Mouse (Mus musculus) neural tube, embryonic 11.5 days (tissue): ENCODE measurements around the gene Abhd14a. TPM values are rescaled to one million over a fixed set of nuclear protein-coding genes. Genes with fewer than 3 reads are reported as not detected.

Source experiments
- ATAC-seq: fragments of 200-750 bp; cut with Nextera tagmentation; 2 replicates; pipeline ENCODE4 v1.8.0; 2017; ENCODE audit warnings: moderate number of reproducible peaks, mild to moderate bottlenecking, moderate TSS enrichment, moderate library complexity; ENCODE audit not compliant: insufficient read depth, low FRiP score, low TSS enrichment
- DNase-seq: peaks from one replicate; pipeline ENCODE4 v3.0.0-alpha.2; 2015; ENCODE audit warnings: low spot score
- H3K27ac ChIP-seq: fragments of 300-500 bp; sonication (generic); 2 replicates; pipeline ENCODE4 v1.5.1; 2014; ENCODE audit warnings: low read depth, mild to moderate bottlenecking, low read length
- H3K27me3 ChIP-seq: fragments of 300-500 bp; sonication (generic); 2 replicates; pipeline ENCODE4 v1.6.1; 2014; ENCODE audit warnings: mild to moderate bottlenecking, low read length, mixed read lengths; ENCODE audit not compliant: control insufficient read depth, insufficient read depth
- H3K36me3 ChIP-seq: fragments of 300-500 bp; sonication (generic); 2 replicates; pipeline ENCODE4 v1.6.1; 2014; ENCODE audit warnings: mild to moderate bottlenecking, low read length, moderate library complexity, mixed read lengths; ENCODE audit not compliant: control insufficient read depth, insufficient read depth
- H3K4me1 ChIP-seq: fragments of 300-500 bp; sonication (generic); 2 replicates; pipeline ENCODE4 v1.6.1; 2014; ENCODE audit warnings: low read length, mixed read lengths; ENCODE audit not compliant: control insufficient read depth, insufficient read depth
- H3K4me2 ChIP-seq: fragments of 300-500 bp; sonication (generic); 2 replicates; pipeline ENCODE4 v1.6.1; 2014; ENCODE audit warnings: low read depth, mild to moderate bottlenecking, moderate library complexity
- H3K4me3 ChIP-seq: fragments of 300-500 bp; sonication (generic); 2 replicates; pipeline ENCODE4 v1.5.1; 2014; ENCODE audit warnings: low read depth, low read length
- H3K9ac ChIP-seq: fragments of 300-500 bp; sonication (generic); 2 replicates; pipeline ENCODE4 v1.6.1; 2014; ENCODE audit warnings: mild to moderate bottlenecking, low read length
- H3K9me3 ChIP-seq: fragments of 300-500 bp; sonication (generic); 2 replicates; pipeline ENCODE4 v1.6.1; 2016; ENCODE audit warnings: low read length; ENCODE audit not compliant: control insufficient read depth
- WGBS: fragments of 180-500 bp; shearing (Covaris S2); extraction: QIAGEN DNeasy Blood & Tissue Kit; methylation state at CpG from one replicate; pipeline ENCODE4 v1.1.7; 2014; 5-methylcytosine and 5-hydroxymethylcytosine counted together
- polyA plus RNA-seq: library from polyadenylated mRNA; unstranded; fragments of >200 nt; fragmentation: Nextera tagmentation; extraction: Ambion mirVana; gene quantifications from 2 replicates; pipeline ENCODE4 v1.2.1, GENCODE M21; 2014

Abhd14a gene
- polyA plus RNA-seq, 1 experiment from 2014 or later = 38.6 TPM

- Histone ChIP-seq H3K4me2 (peak within 1 kb of the TSS; percentile 93), H3K27ac (peak within 1 kb of the TSS; percentile 62), H3K9ac (peak within 1 kb of the TSS; percentile 63), H3K4me3 (peak within 1 kb of the TSS; percentile 43), H3K4me1 (peaks cover 23% of the 10 kb centered on the region), H3K9me3 (no peaks in the 10 kb centered on the region), H3K27me3 (peaks cover 2% of the 10 kb centered on the region; the same call in 1 of the 2 replicates), H3K36me3 (peaks cover 15% of the 10 kb centered on the region)
- DNase-seq (no peak), ATAC-seq (no peak; the same call in 1 of the 2 replicates)
- 30% methylated on average over 26 of the region's 26 CpGs for WGBS
Observed at GRCm38 (mm10) chr9:106465571-106466200, 18.2 kb upstream of the Abhd14a start, which contains the start of gene Gpr62. Gene Gpr62 (minus strand): TSS chr9:106465938.

- Histone ChIP-seq H3K4me1 (peaks cover 23% of the 10 kb centered on the region), H3K9me3 (no peaks in the 10 kb centered on the region), H3K4me3 (peak overlapping the region; percentile 43), H3K36me3 (peaks cover 19% of the 10 kb centered on the region), H3K27me3 (peaks cover 2% of the 10 kb centered on the region; the same call in 1 of the 2 replicates), H3K27ac (peak overlapping the region; percentile 62), H3K9ac (peak overlapping the region; percentile 63), H3K4me2 (peak overlapping the region; percentile 93)
- WGBS = 1% methylated on average over 98 of the region's 99 CpGs
- ATAC-seq = peak; percentile 54
- peak; percentile 81 for DNase-seq
Observed at GRCm38 (mm10) chr9:106464751-106465541, 17.5 kb upstream of the Abhd14a start.

GRCm38 (mm10) chr9:106463122-106464063, 15.9 kb upstream of the Abhd14a start:
- Histone ChIP-seq H3K36me3 (peaks cover 19% of the 10 kb centered on the region), H3K27me3 (peaks cover 2% of the 10 kb centered on the region; the same call in 1 of the 2 replicates), H3K4me3 (no peak overlapping the region), H3K27ac (no peak overlapping the region), H3K9me3 (no peaks in the 10 kb centered on the region), H3K4me2 (no peak overlapping the region), H3K4me1 (peaks cover 28% of the 10 kb centered on the region), H3K9ac (no peak overlapping the region)
- DNase-seq = no peak
- ATAC-seq = no peak
- WGBS = 86% methylated on average over 20 of the region's 21 CpGs

DNA sequence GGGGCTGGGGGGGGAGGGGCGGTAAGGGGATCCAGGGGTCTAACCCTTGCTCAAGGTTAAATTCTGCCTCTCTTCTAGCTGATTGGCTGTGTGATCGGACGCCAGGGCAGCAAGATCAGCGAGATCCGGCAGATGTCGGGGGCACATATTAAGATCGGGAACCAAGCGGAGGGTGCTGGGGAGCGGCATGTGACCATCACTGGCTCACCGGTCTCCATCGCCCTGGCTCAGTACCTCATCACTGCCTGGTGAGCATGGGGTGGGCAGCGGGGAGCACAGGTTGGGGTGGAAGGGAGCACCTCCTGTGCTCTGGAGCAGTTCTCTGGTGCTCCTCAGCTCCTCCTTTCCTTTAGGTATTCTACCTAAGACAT, 14.9 kb upstream of the Abhd14a start:
- Histone ChIP-seq H3K27me3 (peaks cover 2% of the 10 kb centered on the region; the same call in 1 of the 2 replicates), H3K9me3 (no peaks in the 10 kb centered on the region), H3K9ac (no peak overlapping the region), H3K4me2 (no peak overlapping the region), H3K36me3 (peaks cover 19% of the 10 kb centered on the region), H3K4me1 (peaks cover 37% of the 10 kb centered on the region), H3K27ac (no peak overlapping the region), H3K4me3 (peak overlapping the region; percentile 2; the same call in 1 of the 2 replicates)
- DNase-seq = no peak
- ATAC-seq = no peak
- WGBS = 94% methylated on average over 12 of the region's 12 CpGs

GRCm38 (mm10) chr9:106461641-106462429, 14.4 kb upstream of the Abhd14a start:
- no peak overlapping the region for H3K27ac ChIP-seq
- H3K9ac ChIP-seq = no peak overlapping the region
- H3K4me2 ChIP-seq = no peak overlapping the region
- DNase-seq (no peak), ATAC-seq (no peak)
- no peak overlapping the region; the same call in 1 of the 2 replicates for H3K4me3 ChIP-seq
- WGBS = 85% methylated on average over 16 of the region's 16 CpGs
- H3K9me3 ChIP-seq = no peaks in the 10 kb centered on the region
- H3K36me3 ChIP-seq = peaks cover 19% of the 10 kb centered on the region
- peaks cover 2% of the 10 kb centered on the region; the same call in 1 of the 2 replicates for H3K27me3 ChIP-seq
- peaks cover 43% of the 10 kb centered on the region for H3K4me1 ChIP-seq

DNA sequence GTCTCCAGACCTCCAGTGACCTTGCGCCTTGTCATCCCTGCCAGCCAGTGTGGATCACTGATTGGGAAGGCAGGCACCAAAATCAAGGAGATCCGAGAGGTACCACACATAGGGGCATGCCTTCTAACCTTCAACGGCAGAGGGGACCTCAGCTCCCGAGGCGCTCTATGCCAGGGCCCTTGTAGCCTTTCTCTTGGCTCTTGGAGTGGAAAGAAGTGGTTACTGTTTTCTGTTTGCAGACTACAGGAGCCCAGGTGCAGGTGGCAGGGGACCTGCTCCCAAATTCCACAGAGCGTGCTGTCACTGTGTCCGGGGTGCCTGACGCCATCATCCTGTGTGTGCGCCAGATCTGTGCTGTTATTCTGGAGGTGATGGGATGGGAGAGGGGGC, 13.5 kb upstream of the Abhd14a start:
- H3K27ac ChIP-seq = no peak overlapping the region
- H3K4me3 ChIP-seq = no peak overlapping the region
- ATAC-seq (no peak), DNase-seq (no peak)
- no peak overlapping the region for H3K9ac ChIP-seq
- peaks cover 19% of the 10 kb centered on the region for H3K36me3 ChIP-seq
- no peak overlapping the region for H3K4me2 ChIP-seq
- no peaks in the 10 kb centered on the region for H3K9me3 ChIP-seq
- WGBS = 90% methylated on average over 9 of the region's 9 CpGs
- H3K4me1 ChIP-seq = peaks cover 51% of the 10 kb centered on the region
- peaks cover 2% of the 10 kb centered on the region; the same call in 1 of the 2 replicates for H3K27me3 ChIP-seq

- no peak overlapping the region for H3K4me2 ChIP-seq
- peaks cover 2% of the 10 kb centered on the region; the same call in 1 of the 2 replicates for H3K27me3 ChIP-seq
- H3K27ac ChIP-seq = no peak overlapping the region
- H3K4me3 ChIP-seq = no peak overlapping the region
- 79% methylated on average over 18 of the region's 18 CpGs for WGBS
- H3K36me3 ChIP-seq = peaks cover 19% of the 10 kb centered on the region
- H3K9ac ChIP-seq = no peak overlapping the region
- no peak for ATAC-seq
- DNase-seq = no peak
- peaks cover 52% of the 10 kb centered on the region for H3K4me1 ChIP-seq
- no peaks in the 10 kb centered on the region for H3K9me3 ChIP-seq
Observed at GRCm38 (mm10) chr9:106460401-106461025, 13.0 kb upstream of the Abhd14a start.
